Mouse (Mus musculus) CH12.LX (cell line): Measurements from ENCODE around the gene Myh11. TPM values are rescaled to one million over a fixed set of nuclear protein-coding genes. Genes with fewer than 3 reads are reported as not detected.
"Not testable (repeated sequence)": the region's sequence is repeated elsewhere in the genome, so short reads cannot be mapped to it uniquely, and the experiment has no call there.

Experiments used
- DNase-seq: peaks from one replicate; pipeline ENCODE4 v3.0.0-alpha.2; 2013; ENCODE audit errors: extremely low read depth
- H3K27ac ChIP-seq: 2 replicates; pipeline ENCODE4 v1.5.1; 2012; ENCODE audit warnings: low read depth, mild to moderate bottlenecking, control low read depth, moderate library complexity; ENCODE audit not compliant: insufficient read depth
- H3K27me3 ChIP-seq: replicated peaks from 2 replicates; pipeline ENCODE3; 2012; ENCODE audit warnings: inconsistent platforms
- H3K36me3 ChIP-seq, 2 experiments: replicated peaks in 1 of 2; 2 replicates each; pipeline versions ENCODE3 to v1.6.1; 2012; ENCODE audit warnings: inconsistent platforms in 1 of 2, low read length in 1 of 2, mild to moderate bottlenecking in 1 of 2, mixed read lengths in 1 of 2, moderate library complexity in 1 of 2; ENCODE audit not compliant: control insufficient read depth in 1 of 2, insufficient read depth in 1 of 2
- H3K4me1 ChIP-seq, 2 experiments: 2 replicates each; pipeline ENCODE4 v1.6.1; 2012; ENCODE audit warnings: inconsistent platforms in 1 of 2, moderate library complexity in 1 of 2; ENCODE audit not compliant: insufficient read depth in 2 of 2, control insufficient read depth in 1 of 2
- H3K4me2 ChIP-seq: 2 replicates; pipeline ENCODE4 v1.6.1; 2012; ENCODE audit warnings: low read depth, mild to moderate bottlenecking, control low read depth; ENCODE audit not compliant: poor library complexity, insufficient read depth, severe bottlenecking
- H3K4me3 ChIP-seq, 3 experiments: fragments of 150-350 bp in 1 of 3; sonication (generic) in 1 of 3; replicated peaks in 1 of 3; 2 replicates each; pipeline versions ENCODE3 to v1.5.1; 2011 to 2012; ENCODE audit warnings: low read depth in 2 of 3, low read length in 2 of 3, mild to moderate bottlenecking in 2 of 3, moderate library complexity in 2 of 3, control low read depth in 1 of 3, improper control_type of control experiment in 1 of 3, inconsistent platforms in 1 of 3, mixed read lengths in 1 of 3; ENCODE audit not compliant: poor library complexity in 1 of 3
- H3K79me2 ChIP-seq: replicated peaks from 2 replicates; pipeline ENCODE4 v1.6.1; 2012; ENCODE audit warnings: mild to moderate bottlenecking, moderate library complexity; ENCODE audit not compliant: control insufficient read depth, poor library complexity, insufficient read depth, severe bottlenecking; ENCODE audit errors: extremely low read depth
- H3K9ac ChIP-seq: 2 replicates; pipeline ENCODE4 v1.6.1; 2012; ENCODE audit warnings: low read depth, mild to moderate bottlenecking, control low read depth, moderate library complexity; ENCODE audit not compliant: insufficient read depth
- H3K9me3 ChIP-seq: replicated peaks from 2 replicates; pipeline ENCODE3; 2012; ENCODE audit warnings: low read length, inconsistent platforms, mixed read lengths
- CHD2 ChIP-seq: IDR thresholded peaks from 2 replicates; pipeline ENCODE4 v1.6.1; 2011; ENCODE audit warnings: low read length, improper control_type of control experiment
- CTCF ChIP-seq, 2 experiments: IDR thresholded peaks in 1 of 2; conservative IDR thresholded peaks in 1 of 2; 2 replicates each; pipeline ENCODE4 v1.5.1; 2011 to 2012; ENCODE audit warnings: low read depth in 2 of 2, low read length in 2 of 2, improper control_type of control experiment in 1 of 2, inconsistent platforms in 1 of 2, mild to moderate bottlenecking in 1 of 2, moderate library complexity in 1 of 2
- ELF1 ChIP-seq: IDR thresholded peaks from 2 replicates; pipeline ENCODE4 v1.6.1; 2014; ENCODE audit warnings: low read depth, mild to moderate bottlenecking, inconsistent platforms, low read length, improper control_type of control experiment
- EP300 ChIP-seq: IDR thresholded peaks from 2 replicates; pipeline ENCODE4 v1.6.1; 2011; ENCODE audit warnings: low read length, improper control_type of control experiment
- ETS1 ChIP-seq: conservative IDR thresholded peaks from 2 replicates; pipeline ENCODE4 v1.6.1; 2012; ENCODE audit warnings: low read depth, mild to moderate bottlenecking, inconsistent platforms, low read length, improper control_type of control experiment, moderate library complexity
- GABPA ChIP-seq: IDR thresholded peaks from 2 replicates; pipeline ENCODE4 v1.6.1; 2012; ENCODE audit warnings: low read depth, low read length, improper control_type of control experiment, inconsistent platforms; ENCODE audit not compliant: insufficient replicate concordance
- IRF4 ChIP-seq: IDR thresholded peaks from 2 replicates; pipeline ENCODE4 v1.6.1; 2014; ENCODE audit warnings: low read depth, mild to moderate bottlenecking, inconsistent platforms, low read length, improper control_type of control experiment
- JUN ChIP-seq: IDR thresholded peaks from 2 replicates; pipeline ENCODE4 v1.6.1; 2011; ENCODE audit warnings: low read depth, mild to moderate bottlenecking, low read length, improper control_type of control experiment, moderate library complexity; ENCODE audit not compliant: insufficient read depth
- KAT2A ChIP-seq: IDR thresholded peaks from 2 replicates; pipeline ENCODE4 v1.6.1; 2012; ENCODE audit warnings: low read length, improper control_type of control experiment, inconsistent platforms; ENCODE audit not compliant: insufficient replicate concordance
- MAFK ChIP-seq: IDR thresholded peaks from 2 replicates; pipeline ENCODE4 v1.6.1; 2011; ENCODE audit warnings: low read length, improper control_type of control experiment; ENCODE audit not compliant: insufficient replicate concordance
- MAZ ChIP-seq: IDR thresholded peaks from 2 replicates; pipeline ENCODE4 v1.6.1; 2012; ENCODE audit warnings: low read depth, mild to moderate bottlenecking, inconsistent platforms, low read length, improper control_type of control experiment, moderate library complexity
- MEF2A ChIP-seq: IDR thresholded peaks from 2 replicates; pipeline ENCODE4 v1.6.1; 2014; ENCODE audit warnings: low read depth, mild to moderate bottlenecking, inconsistent platforms, low read length, improper control_type of control experiment, borderline replicate concordance
- MXI1 ChIP-seq: IDR thresholded peaks from 2 replicates; pipeline ENCODE4 v1.6.1; 2011; ENCODE audit warnings: mild to moderate bottlenecking, low read depth, low read length, improper control_type of control experiment
- MYC ChIP-seq: IDR thresholded peaks from 2 replicates; pipeline ENCODE4 v1.6.1; 2011; ENCODE audit warnings: low read depth, mild to moderate bottlenecking, improper control_type of control experiment, low read length
- NELFE ChIP-seq: IDR thresholded peaks from 2 replicates; pipeline ENCODE4 v1.6.1; 2011; ENCODE audit warnings: low read depth, low read length, improper control_type of control experiment
- NRF1 ChIP-seq: IDR thresholded peaks from 2 replicates; pipeline ENCODE4 v1.6.1; 2014; ENCODE audit warnings: low read depth, mild to moderate bottlenecking, inconsistent platforms, low read length, improper control_type of control experiment, moderate library complexity
- POLR2A ChIP-seq: IDR thresholded peaks from 2 replicates; pipeline ENCODE4 v1.6.1; 2011; ENCODE audit warnings: low read depth, mild to moderate bottlenecking, improper control_type of control experiment, low read length
- TCF12 ChIP-seq: IDR thresholded peaks from 2 replicates; pipeline ENCODE4 v1.6.1; 2014; ENCODE audit warnings: low read depth, mild to moderate bottlenecking, inconsistent platforms, low read length, improper control_type of control experiment
- USF2 ChIP-seq: conservative IDR thresholded peaks from 2 replicates; pipeline ENCODE4 v1.6.1; 2011; ENCODE audit warnings: low read depth, low read length, improper control_type of control experiment
- ZC3H11A ChIP-seq: IDR thresholded peaks from 2 replicates; pipeline ENCODE4 v1.6.1; 2012; ENCODE audit warnings: low read depth, mild to moderate bottlenecking, inconsistent platforms, low read length, improper control_type of control experiment
- ZKSCAN1 ChIP-seq: IDR thresholded peaks from 2 replicates; pipeline ENCODE4 v1.6.1; 2012; ENCODE audit warnings: low read depth, inconsistent platforms, low read length, improper control_type of control experiment, borderline replicate concordance
- ZNF384 ChIP-seq: IDR thresholded peaks from 2 replicates; pipeline ENCODE4 v1.6.1; 2012; ENCODE audit warnings: low read depth, low read length, improper control_type of control experiment, inconsistent platforms
- dilution Hi-C: fragments of 300-500 bp; cut with MboI; formaldehyde crosslinking; loops from 2 replicates; pipeline ENCODE4 v1.14.3; 2020; ENCODE audit warnings: low sequenced_read_pairs; ENCODE audit not compliant: extremely low pct_unique_long_range_greater_than_20kb, extremely low pct_ligation_motif_present
- in situ Hi-C: fragments of 300-500 bp; cut with MboI; formaldehyde crosslinking; loops from 3 replicates; pipeline ENCODE4 v1.14.3; 2019; ENCODE audit warnings: low sequenced_read_pairs, low pct_ligation_motif_present, low pct_unique_long_range_greater_than_20kb, mixed read lengths
- polyA plus RNA-seq: library from polyadenylated mRNA; unstranded; fragments of >175 nt; gene quantifications from 2 replicates; pipeline ENCODE4 v1.2.1, GENCODE M21; 2012; ENCODE audit warnings: low read depth; ENCODE audit not compliant: insufficient read length
- total RNA-seq, 2 experiments: library from RNA; depleted of rRNA; stranded (reverse); fragments of 300-350 nt in 1 of 2; fragments of >200 nt in 1 of 2; gene quantifications; 2 replicates each; pipeline ENCODE4 v1.2.3; 2012 to 2014

Myh11 gene
- total and polyA plus RNA-seq, 3 experiments = 0.04 to 0.06 (median 0.04) TPM

- in situ Hi-C loops = no loop called here
- DNase-seq = no peak
- dilution Hi-C loops = no loop called here
- Histone ChIP-seq H3K36me3 (peaks cover 29 to 51% of the 10 kb centered on the region in 2 experiments), H3K4me3 (no peak overlapping the region), H3K4me2 (0 out of 2 replicates have a peak overlapping the region, but pooled peaks have one; percentile 17), H3K9ac (no peak overlapping the region), H3K4me1 (peaks cover 11 to 45% of the 10 kb centered on the region in 2 experiments), H3K9me3 (no peaks in the 10 kb centered on the region), H3K79me2 (peaks cover 54% of the 10 kb centered on the region), H3K27ac (no peak overlapping the region), H3K27me3 (no peaks in the 10 kb centered on the region)
- no peak for TF ChIP-seq ZNF384
- TF ChIP-seq MXI1 = no peak
- no peak for TF ChIP-seq CHD2
- TF ChIP-seq NRF1 = no peak
- TF ChIP-seq ELF1 = no peak
- TF ChIP-seq JUN = no peak
- TF ChIP-seq KAT2A = no peak
- TF ChIP-seq MYC = no peak
Observed at GRCm38 (mm10) chr16:14156312-14156711, 134.9 kb downstream of the Myh11 start.

- dilution Hi-C loops = not testable (repeated sequence)
Observed at GRCm38 (mm10) chr16:14155638-14156037, 135.5 kb downstream of the Myh11 start.

GRCm38 (mm10) chr16:14151718-14152117, 139.5 kb downstream of the Myh11 start:
- no peak for DNase-seq
- H3K36me3 ChIP-seq = peaks cover 59 to 85% of the 10 kb centered on the region in 2 experiments
- in situ Hi-C loops = no loop called here
- H3K4me1 ChIP-seq = peaks cover 7 to 23% of the 10 kb centered on the region in 2 experiments; a peak in 2 of 4 replicates
- H3K27ac ChIP-seq = no peak overlapping the region
- TF ChIP-seq POLR2A (no peak), IRF4 (no peak), MEF2A (no peak), TCF12 (no peak), NELFE (no peak), ETS1 (no peak), CTCF (conservative IDR thresholded peaks at IDR 0.05 in 1 of 2, IDR thresholded peaks at IDR 0.05 in 1 of 2; ENCODE audit: low read depth in 2 of 2, low read length in 2 of 2) (no peak), MAZ (no peak), USF2 (no peak), ZC3H11A (no peak), MAFK (no peak), ZKSCAN1 (no peak), CHD2 (no peak), GABPA (no peak), EP300 (no peak)
- peaks cover 40% of the 10 kb centered on the region for H3K79me2 ChIP-seq
- H3K27me3 ChIP-seq = no peaks in the 10 kb centered on the region
- H3K4me2 ChIP-seq = no peak overlapping the region
- H3K9ac ChIP-seq = no peak overlapping the region
- dilution Hi-C loops = no loop called here
- no peaks in the 10 kb centered on the region for H3K9me3 ChIP-seq
- no peak overlapping the region for H3K4me3 ChIP-seq

More at GRCm38 (mm10) chr16:14155638-14156037, 135.5 kb downstream of the Myh11 start:
- DNase-seq, H3K4me2 ChIP-seq, H3K4me3 ChIP-seq, H3K27ac ChIP-seq, in situ Hi-C loops, H3K27me3 ChIP-seq, H3K9me3 ChIP-seq, H3K9ac ChIP-seq: not testable (repeated sequence)
- Histone ChIP-seq H3K36me3 (peaks cover 34 to 57% of the 10 kb centered on the region in 2 experiments), H3K4me1 (peaks cover 11 to 45% of the 10 kb centered on the region in 2 experiments), H3K79me2 (peaks cover 54% of the 10 kb centered on the region)
